8 mouse cellular contexts compared by ENCODE assay signal in genomic region chr2:160742161-160742609, GRCm38 (mm10). TPM values are rescaled to one million over a fixed set of nuclear protein-coding genes. Genes with fewer than 3 reads are reported as not detected.
DNase-seq lines count a peak whose midpoint lies in the region; ATAC-seq and TF ChIP-seq lines count a peak whose summit lies in the region.

No protein-coding gene starts in this region.

- ATAC-seq in lung, postnatal 0 days: peak; percentile 49
- no peak for ATAC-seq in hindbrain, postnatal 0 days
- no peak for ATAC-seq in stomach, embryonic 16.5 days (ENCODE audit: insufficient read depth, low FRiP score)

- H3K27ac ChIP-seq in lung, postnatal 0 days (ENCODE audit: low read length): peak overlapping the region; percentile 69
- peak overlapping the region; percentile 60; the same call in 1 of the 2 replicates for H3K27ac ChIP-seq in hindbrain, postnatal 0 days
- H3K27ac ChIP-seq in stomach, embryonic 16.5 days (ENCODE audit: low read length): peak overlapping the region; percentile 19; the same call in 1 of the 2 replicates

- no peaks in the 10 kb centered on the region for H3K9me3 ChIP-seq in lung, postnatal 0 days (ENCODE audit: low read length)
- H3K9me3 ChIP-seq in hindbrain, postnatal 0 days (ENCODE audit: low read length): no peaks in the 10 kb centered on the region
- H3K9me3 ChIP-seq in stomach, embryonic 16.5 days (replicated peaks; ENCODE audit: control insufficient read depth, low read length): no peaks in the 10 kb centered on the region

- no peaks in the 10 kb centered on the region for H3K27me3 ChIP-seq in lung, postnatal 0 days (replicated peaks; ENCODE audit: insufficient read depth, low read length)
- no peaks in the 10 kb centered on the region for H3K27me3 ChIP-seq in hindbrain, postnatal 0 days (ENCODE audit: insufficient read depth, low read length)
- no peaks in the 10 kb centered on the region for H3K27me3 ChIP-seq in stomach, embryonic 16.5 days (ENCODE audit: control insufficient read depth, insufficient read depth, low read length)

- TF ChIP-seq CTCF in lung, postnatal 0 days (IDR thresholded peaks at IDR 0.05): peak; percentile 31
- no peak for TF ChIP-seq CTCF in hindbrain, postnatal 0 days (IDR thresholded peaks at IDR 0.05; ENCODE audit: low read depth)

- H3K4me3 ChIP-seq in lung, postnatal 0 days (ENCODE audit: low read depth, low read length): no peak overlapping the region
- H3K4me3 ChIP-seq in hindbrain, postnatal 0 days (ENCODE audit: low read length): no peak overlapping the region
- no peak overlapping the region for H3K4me3 ChIP-seq in stomach, embryonic 16.5 days (replicated peaks; ENCODE audit: low read length)

- no peak overlapping the region for H3K4me2 ChIP-seq in lung, postnatal 0 days (replicated peaks; ENCODE audit: low read depth, low read length)
- no peak overlapping the region for H3K4me2 ChIP-seq in hindbrain, postnatal 0 days (ENCODE audit: low read depth, low read length)
- H3K4me2 ChIP-seq in stomach, embryonic 16.5 days (ENCODE audit: low read depth, low read length): no peak overlapping the region

- peak; percentile 95 for DNase-seq in heart, adult 11 months
- no peak for DNase-seq in heart, postnatal 4 days
- DNase-seq in lung, postnatal 0 days (ENCODE audit: low spot score): no peak
- DNase-seq in lung, postnatal 10 days: no peak
- DNase-seq in hindbrain, postnatal 0 days (ENCODE audit: low spot score): no peak
- DNase-seq in ovary, adult 18-20 months (ENCODE audit: low spot score): no peak
- DNase-seq in gastrocnemius, adult 18-20 months (ENCODE audit: low spot score): no peak

- H3K9ac ChIP-seq in lung, postnatal 0 days (replicated peaks; ENCODE audit: low read depth): no peak overlapping the region
- no peak overlapping the region for H3K9ac ChIP-seq in hindbrain, postnatal 0 days (replicated peaks; ENCODE audit: low read length)
- 0 out of 2 replicates have a peak overlapping the region, but pooled peaks have one; percentile 17 for H3K9ac ChIP-seq in stomach, embryonic 16.5 days (ENCODE audit: low read length)

- WGBS in lung, postnatal 0 days: 28% methylated on average over 1 of the region's 1 CpGs
- WGBS in hindbrain, postnatal 0 days: 69% methylated on average over 1 of the region's 1 CpGs
- 46% methylated on average over 1 of the region's 1 CpGs for WGBS in stomach, embryonic 16.5 days

- peaks cover 60% of the 10 kb centered on the region for H3K4me1 ChIP-seq in lung, postnatal 0 days (ENCODE audit: insufficient read depth, low read depth, low read length)
- H3K4me1 ChIP-seq in hindbrain, postnatal 0 days (ENCODE audit: insufficient read depth, low read length): peaks cover 29% of the 10 kb centered on the region
- H3K4me1 ChIP-seq in stomach, embryonic 16.5 days (ENCODE audit: control insufficient read depth, insufficient read depth, low read length): peaks cover 29% of the 10 kb centered on the region

- TF ChIP-seq EP300 in lung, postnatal 0 days (IDR thresholded peaks at IDR 0.05): no peak

- H3K36me3 ChIP-seq in lung, postnatal 0 days (ENCODE audit: insufficient read depth, low read length): peaks cover 5% of the 10 kb centered on the region; the same call in 1 of the 2 replicates
- H3K36me3 ChIP-seq in hindbrain, postnatal 0 days (ENCODE audit: insufficient read depth, low read length): peaks cover 7% of the 10 kb centered on the region
- no peaks in the 10 kb centered on the region for H3K36me3 ChIP-seq in stomach, embryonic 16.5 days (ENCODE audit: control insufficient read depth, insufficient read depth, low read length)

RNA-seq across cellular contexts. Expression of gene Plcg1, which starts 11.1 kb away (rescaled TPM):
- total RNA-seq in heart, postnatal 4 days (2021): 10 to 100 TPM; 92.0 to 93.6 TPM
- polyA plus RNA-seq in lung, postnatal 0 days (2015; fragmentation: Nextera tagmentation; extraction: Ambion mirVana): 34.8 and 36.4 TPM in 2 replicates
- 111 and 185 TPM in 2 replicates for total RNA-seq in hindbrain, postnatal 0 days (2014; rRNA removed)
- polyA plus RNA-seq in hindbrain, postnatal 0 days (2015; fragmentation: Nextera tagmentation; extraction: Ambion mirVana): 39.8 and 40.5 TPM in 2 replicates
- 28.6 and 32.5 TPM in 2 replicates for polyA plus RNA-seq in stomach, embryonic 16.5 days (2015; fragmentation: Nextera tagmentation; extraction: Ambion mirVana)
- total RNA-seq in gastrocnemius, adult 18-20 months (2021): 10 to 100 TPM; 17.3 to 18.0 TPM

Comparison
In these comparisons a context has a peak if more than half of its experiments do, and no peak if none do; other contexts are left out.
1. H3K27ac ChIP-seq: peak in every context shown above with its lines; median percentile 69 in lung, postnatal 0 days; 60 in hindbrain, postnatal 0 days; 19 in stomach, embryonic 16.5 days.